In the genomic region with DNA sequence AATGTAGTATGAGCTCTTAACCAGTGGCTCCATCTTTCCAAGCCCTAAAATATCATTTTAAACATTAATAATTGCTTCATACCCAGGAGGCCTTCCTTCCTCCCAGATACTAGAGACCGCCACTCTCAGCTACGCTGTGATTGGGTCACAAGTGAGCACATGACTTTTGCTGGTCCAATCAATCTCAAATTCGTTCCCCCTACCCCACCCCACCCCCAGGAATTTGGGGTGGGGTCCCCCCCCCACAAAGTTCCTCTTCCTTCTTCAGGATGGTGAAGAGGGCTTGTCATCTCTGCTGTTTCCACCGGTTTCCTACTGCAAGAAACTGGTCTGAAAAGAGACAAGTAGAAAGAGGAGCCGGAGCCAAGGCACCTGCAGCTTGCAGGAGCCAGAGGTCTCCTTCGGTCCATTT, we compare ENCODE assay signal across 8 mouse cellular contexts. TPM values are rescaled to one million over a fixed set of nuclear protein-coding genes. Genes with fewer than 3 reads are reported as not detected.
DNase-seq lines count a peak whose midpoint lies in the region; ATAC-seq and TF ChIP-seq lines count a peak whose summit lies in the region.

No protein-coding gene starts in this region.

- H3K4me3 ChIP-seq in forebrain, embryonic 14.5 days (ENCODE audit: low read depth, low read length), result no peak overlapping the region
- no peak overlapping the region for H3K4me3 ChIP-seq in forebrain, embryonic 10.5 days
- peak overlapping the region; percentile 7 for H3K4me3 ChIP-seq in C2C12 (ENCODE audit: insufficient read depth, poor library complexity, severe bottlenecking)
- no peak overlapping the region for H3K4me3 ChIP-seq in heart, embryonic 11.5 days (ENCODE audit: low read depth, low read length)
- H3K4me3 ChIP-seq in limb, embryonic 15.5 days, result no peak overlapping the region

- H3K4me1 ChIP-seq in forebrain, embryonic 14.5 days (ENCODE audit: control insufficient read depth, insufficient read depth, low read length), result no peaks in the 10 kb centered on the region
- H3K4me1 ChIP-seq in forebrain, embryonic 10.5 days, result peaks cover 11% of the 10 kb centered on the region
- peaks cover 4% of the 10 kb centered on the region for H3K4me1 ChIP-seq in heart, embryonic 11.5 days (ENCODE audit: control insufficient read depth, insufficient read depth, low read length)
- peaks cover 26% of the 10 kb centered on the region for H3K4me1 ChIP-seq in limb, embryonic 15.5 days

- peak overlapping the region; percentile 50 for H3K27ac ChIP-seq in forebrain, embryonic 14.5 days (ENCODE audit: low read depth, low read length)
- no peak overlapping the region for H3K27ac ChIP-seq in forebrain, embryonic 10.5 days
- peak overlapping the region; percentile 86 for H3K27ac ChIP-seq in heart, embryonic 11.5 days (ENCODE audit: low read depth, low read length)
- peak overlapping the region; percentile 78 for H3K27ac ChIP-seq in limb, embryonic 15.5 days

- no peaks in the 10 kb centered on the region for H3K36me3 ChIP-seq in forebrain, embryonic 14.5 days (ENCODE audit: control insufficient read depth, insufficient read depth, low read length)
- H3K36me3 ChIP-seq in forebrain, embryonic 10.5 days (replicated peaks), result no peaks in the 10 kb centered on the region
- H3K36me3 ChIP-seq in C2C12 (ENCODE audit: control insufficient read depth, insufficient read depth), result no peaks in the 10 kb centered on the region
- no peaks in the 10 kb centered on the region for H3K36me3 ChIP-seq in heart, embryonic 11.5 days (ENCODE audit: control insufficient read depth, insufficient read depth, low read length)
- H3K36me3 ChIP-seq in limb, embryonic 15.5 days, result no peaks in the 10 kb centered on the region

- H3K27me3 ChIP-seq in forebrain, embryonic 14.5 days (replicated peaks; ENCODE audit: control insufficient read depth, insufficient read depth, low read length), result no peaks in the 10 kb centered on the region
- H3K27me3 ChIP-seq in forebrain, embryonic 10.5 days (ENCODE audit: poor library complexity, severe bottlenecking), result peaks cover 12% of the 10 kb centered on the region; the same call in 1 of the 2 replicates
- no peaks in the 10 kb centered on the region for H3K27me3 ChIP-seq in C2C12 (ENCODE audit: control insufficient read depth, insufficient read depth, insufficient read length)
- no peaks in the 10 kb centered on the region for H3K27me3 ChIP-seq in heart, embryonic 11.5 days (ENCODE audit: control insufficient read depth, insufficient read depth, low read length)
- no peaks in the 10 kb centered on the region for H3K27me3 ChIP-seq in limb, embryonic 15.5 days

- DNase-seq in forebrain, embryonic 14.5 days (ENCODE audit: low spot score), result no peak
- no peak for DNase-seq in forebrain, embryonic 10.5 days (ENCODE audit: extremely low spot score, low spot score)
- DNase-seq in natural killer cell, adult 2 months (ENCODE audit: low spot score in 2 of 2), result no peak
- no peak for DNase-seq in cerebellum, adult 9-11 months
- DNase-seq in right cerebral cortex, adult 18-20 months, result no peak

- 80% methylated on average over 6 of the region's 6 CpGs for WGBS in forebrain, embryonic 14.5 days
- WGBS in forebrain, embryonic 10.5 days, result 79% methylated on average over 6 of the region's 6 CpGs
- WGBS in heart, embryonic 11.5 days (ENCODE audit: insufficient replicate concordance), result 60% methylated on average over 6 of the region's 6 CpGs
- WGBS in limb, embryonic 15.5 days, result 68% methylated on average over 6 of the region's 6 CpGs

- TF ChIP-seq CTCF in C2C12 (IDR thresholded peaks at IDR 0.05; ENCODE audit: control insufficient read depth, insufficient read depth, insufficient read length), result no peak

- ATAC-seq in forebrain, embryonic 14.5 days, result no peak
- ATAC-seq in heart, embryonic 11.5 days (replicated peaks; ENCODE audit: insufficient number of reproducible peaks, low FRiP score, low TSS enrichment), result no peak
- no peak for ATAC-seq in limb, embryonic 15.5 days (ENCODE audit: insufficient number of reproducible peaks, low FRiP score, low TSS enrichment, low read depth)

- no peaks in the 10 kb centered on the region for H3K9me3 ChIP-seq in forebrain, embryonic 14.5 days (replicated peaks; ENCODE audit: control insufficient read depth, low read length)
- no peaks in the 10 kb centered on the region for H3K9me3 ChIP-seq in forebrain, embryonic 10.5 days
- no peaks in the 10 kb centered on the region for H3K9me3 ChIP-seq in heart, embryonic 11.5 days (replicated peaks; ENCODE audit: control insufficient read depth, low read length)
- H3K9me3 ChIP-seq in limb, embryonic 15.5 days, result no peaks in the 10 kb centered on the region

- H3K9ac ChIP-seq in forebrain, embryonic 14.5 days (ENCODE audit: low read length), result no peak overlapping the region
- no peak overlapping the region for H3K9ac ChIP-seq in heart, embryonic 11.5 days (ENCODE audit: low read depth, low read length)
- no peak overlapping the region for H3K9ac ChIP-seq in limb, embryonic 15.5 days

- no peaks in the 10 kb centered on the region for H3K79me2 ChIP-seq in C2C12 (ENCODE audit: control insufficient read depth, insufficient read depth)

- no peak overlapping the region for H3ac ChIP-seq in C2C12 (ENCODE audit: control insufficient read depth, insufficient read length, low read depth)

- H3K79me3 ChIP-seq in C2C12 (ENCODE audit: low read depth), result no peaks in the 10 kb centered on the region

- H3K4me2 ChIP-seq in forebrain, embryonic 14.5 days (ENCODE audit: low read length), result 0 out of 2 replicates have a peak overlapping the region, but pooled peaks have one; percentile 7
- peak overlapping the region; percentile 37; the same call in 1 of the 2 replicates for H3K4me2 ChIP-seq in heart, embryonic 11.5 days
- peak overlapping the region; percentile 13; the same call in 1 of the 2 replicates for H3K4me2 ChIP-seq in limb, embryonic 15.5 days

TF ChIP-seq in C2C12, 6 proteins besides CTCF, POLR2A, EP300 and RAD21:
- TF ChIP-seq MAX (IDR thresholded peaks at IDR 0.05), result no peak
- no peak for TF ChIP-seq MYOG (IDR thresholded peaks at IDR 0.05; ENCODE audit: control insufficient read depth, extremely low read depth, insufficient read length)
- peak; percentile 88 for TF ChIP-seq USF1 (IDR thresholded peaks at IDR 0.05; ENCODE audit: low read depth)
- peak; percentile 60 for TF ChIP-seq CEBPB (IDR thresholded peaks at IDR 0.05; ENCODE audit: low read depth)

RNA-seq across cellular contexts. Expression of a gene that starts 12.7 kb away (rescaled TPM):
- polyA plus RNA-seq in forebrain, embryonic 14.5 days (2014; fragmentation: Nextera tagmentation; extraction: Ambion mirVana), result 4.8 and 5.6 TPM in 2 replicates
- polyA plus RNA-seq in forebrain, embryonic 10.5 days (2016; fragmentation: Nextera tagmentation; extraction: Ambion mirVana), result 9.2 and 11.0 TPM in 2 replicates
- polyA plus RNA-seq in C2C12 (2012; fragmentation: generic; extraction: Trizol), result 24.0 TPM
- 9.5 and 12.0 TPM in 2 replicates for polyA plus RNA-seq in heart, embryonic 11.5 days (2014; fragmentation: Nextera tagmentation; extraction: Ambion mirVana)
- polyA plus RNA-seq in limb, embryonic 15.5 days (2015; fragmentation: Nextera tagmentation; extraction: Ambion mirVana), result 14.7 and 15.3 TPM in 2 replicates

RNA-seq across cellular contexts. Expression of a gene that starts 44.2 kb away (rescaled TPM):
- polyA plus RNA-seq in forebrain, embryonic 14.5 days (2014; fragmentation: Nextera tagmentation; extraction: Ambion mirVana), result 18.1 and 29.1 TPM in 2 replicates
- 21.6 and 22.3 TPM in 2 replicates for polyA plus RNA-seq in forebrain, embryonic 10.5 days (2016; fragmentation: Nextera tagmentation; extraction: Ambion mirVana)
- polyA plus RNA-seq in C2C12 (2012; fragmentation: generic; extraction: Trizol), result 68.3 TPM
- 15.7 and 17.4 TPM in 2 replicates for polyA plus RNA-seq in heart, embryonic 11.5 days (2014; fragmentation: Nextera tagmentation; extraction: Ambion mirVana)
- polyA plus RNA-seq in limb, embryonic 15.5 days (2015; fragmentation: Nextera tagmentation; extraction: Ambion mirVana), result 83.7 and 89.1 TPM in 2 replicates

RNA-seq across cellular contexts. Expression of a gene that starts 44.7 kb away (rescaled TPM):
- polyA plus RNA-seq in forebrain, embryonic 14.5 days (2014; fragmentation: Nextera tagmentation; extraction: Ambion mirVana), result not detected in 2 replicates
- not detected in 2 replicates for polyA plus RNA-seq in forebrain, embryonic 10.5 days (2016; fragmentation: Nextera tagmentation; extraction: Ambion mirVana)
- not detected for polyA plus RNA-seq in C2C12 (2012; fragmentation: generic; extraction: Trizol)
- 0.64 TPM in 1 of 2 replicates, not detected in the other for polyA plus RNA-seq in heart, embryonic 11.5 days (2014; fragmentation: Nextera tagmentation; extraction: Ambion mirVana)
- 0.32 TPM in 1 of 2 replicates, not detected in the other for polyA plus RNA-seq in limb, embryonic 15.5 days (2015; fragmentation: Nextera tagmentation; extraction: Ambion mirVana)
